Mouse (Mus musculus): ENCODE measurements around the gene Rassf1.

DNA sequence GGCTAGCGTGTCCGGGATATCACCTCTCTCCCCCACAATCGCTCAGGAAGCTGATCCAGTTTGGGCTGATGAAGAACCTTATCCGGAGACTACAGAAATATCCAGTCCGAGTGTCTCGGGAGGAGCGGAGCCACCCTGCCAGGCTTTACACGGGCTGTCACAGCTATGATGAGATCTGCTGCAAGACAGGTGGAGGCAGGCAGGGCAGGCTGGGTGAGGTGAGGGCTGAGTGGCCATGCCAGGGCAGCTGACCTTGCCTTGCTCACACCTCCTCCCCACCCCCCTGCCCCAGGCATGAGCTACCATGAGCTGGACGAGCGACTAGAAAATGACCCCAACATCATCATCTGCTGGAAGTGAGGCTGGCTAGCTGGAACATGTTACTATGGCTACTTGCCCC lies 6.2 kb upstream of the Rassf1 start:
- no peak for TF ChIP-seq CTCF (IDR thresholded peaks at IDR 0.05; ENCODE audit: low read depth)
- no peak for TF ChIP-seq EP300 (IDR thresholded peaks at IDR 0.05; ENCODE audit: low read depth)
